Comparison of ENCODE assay signal across 7 mouse cellular contexts in genomic region chr3:144399358-144400096, GRCm38 (mm10).
DNase-seq lines count a peak whose midpoint lies in the region; ATAC-seq lines count a peak whose summit lies in the region.

No protein-coding gene starts in this region.

- H3K9ac ChIP-seq in embryonic facial prominence, embryonic 11.5 days (replicated peaks; ENCODE audit: low read length) = no peak overlapping the region
- H3K9ac ChIP-seq in midbrain, embryonic 13.5 days (replicated peaks) = peak overlapping the region; percentile 39

- H3K4me3 ChIP-seq in embryonic facial prominence, embryonic 11.5 days (ENCODE audit: low read depth, low read length) = no peak overlapping the region
- H3K4me3 ChIP-seq in midbrain, embryonic 13.5 days (replicated peaks) = peak overlapping the region; percentile 28

- 35% methylated on average over 21 of the region's 21 CpGs for WGBS in embryonic facial prominence, embryonic 11.5 days
- WGBS in midbrain, embryonic 13.5 days = 34% methylated on average over 21 of the region's 21 CpGs

- H3K27ac ChIP-seq in embryonic facial prominence, embryonic 11.5 days (replicated peaks; ENCODE audit: low read depth, low read length) = no peak overlapping the region
- H3K27ac ChIP-seq in midbrain, embryonic 13.5 days = no peak overlapping the region

- intact Hi-C loops in left cerebral cortex, postnatal 4 days (cut with DNase I) = loop anchor here (10.0 kb wide), 3 partner anchors 195 to 1405 kb away; partner anchors contain the start of gene Lmo4

- peak overlapping the region; percentile 32; the same call in 1 of the 2 replicates for H3K4me2 ChIP-seq in embryonic facial prominence, embryonic 11.5 days (ENCODE audit: low read depth, low read length)
- peak overlapping the region; percentile 52 for H3K4me2 ChIP-seq in midbrain, embryonic 13.5 days (replicated peaks)

- H3K4me1 ChIP-seq in embryonic facial prominence, embryonic 11.5 days (ENCODE audit: control insufficient read depth, insufficient read depth, low read length) = no peaks in the 10 kb centered on the region; the same call in 1 of the 2 replicates
- H3K4me1 ChIP-seq in midbrain, embryonic 13.5 days (replicated peaks) = peaks cover 5% of the 10 kb centered on the region; the same call in 1 of the 2 replicates

- no peaks in the 10 kb centered on the region for H3K27me3 ChIP-seq in embryonic facial prominence, embryonic 11.5 days (ENCODE audit: control insufficient read depth, insufficient read depth, low read length)
- H3K27me3 ChIP-seq in midbrain, embryonic 13.5 days = no peaks in the 10 kb centered on the region

- no peaks in the 10 kb centered on the region for H3K36me3 ChIP-seq in embryonic facial prominence, embryonic 11.5 days (replicated peaks; ENCODE audit: control insufficient read depth, insufficient read depth, low read depth, low read length)
- no peaks in the 10 kb centered on the region for H3K36me3 ChIP-seq in midbrain, embryonic 13.5 days

- peak; percentile 95 for DNase-seq in adrenal gland, postnatal 14 days
- DNase-seq in embryonic facial prominence, embryonic 11.5 days (ENCODE audit: low spot score) = peak; percentile 94
- DNase-seq in heart, adult 11 months = peak; percentile 97
- peak; percentile 49 for DNase-seq in kidney, adult 11 months
- peak; percentile 95 for DNase-seq in left cerebral cortex, postnatal 4 days
- DNase-seq in spleen, adult 12 weeks (ENCODE audit: low spot score) = peak; percentile 44

- H3K9me3 ChIP-seq in embryonic facial prominence, embryonic 11.5 days (replicated peaks; ENCODE audit: control insufficient read depth, low read length) = no peaks in the 10 kb centered on the region
- H3K9me3 ChIP-seq in midbrain, embryonic 13.5 days = no peaks in the 10 kb centered on the region

- ATAC-seq in embryonic facial prominence, embryonic 11.5 days (replicated peaks; ENCODE audit: insufficient number of reproducible peaks, low FRiP score, low TSS enrichment, low read depth) = peak; percentile 58
- peak; percentile 92 for ATAC-seq in midbrain, embryonic 13.5 days

Comparison
In these comparisons a context has a peak if more than half of its experiments do, and no peak if none do; other contexts are left out.
1. DNase-seq: peak in every context shown above with its lines; median percentile 97 in heart, adult 11 months; 95 in adrenal gland, postnatal 14 days; 95 in left cerebral cortex, postnatal 4 days; 94 in embryonic facial prominence, embryonic 11.5 days; 49 in kidney, adult 11 months; 44 in spleen, adult 12 weeks.